Mouse (Mus musculus) inflammation-experienced regulatory T-cells, adult 6 months (primary cell): ENCODE results near the gene Cyp2u1. TPM values are rescaled to one million over a fixed set of nuclear protein-coding genes. Genes with fewer than 3 reads are reported as not detected.

Source experiments
- ATAC-seq: one replicate; pipeline ENCODE4 v1.8.0; 2017
- polyA plus RNA-seq, 3 experiments: library from polyadenylated mRNA; unstranded; fragments of 100-300 nt; shearing (Covaris generic); gene quantifications; one replicate each; pipeline ENCODE4 v1.2.1; 2017

Gene Cyp2u1
- polyA plus RNA-seq, 3 experiments from 2014 or later, result 0.68 to 2.3 (median 1.4) TPM

DNA sequence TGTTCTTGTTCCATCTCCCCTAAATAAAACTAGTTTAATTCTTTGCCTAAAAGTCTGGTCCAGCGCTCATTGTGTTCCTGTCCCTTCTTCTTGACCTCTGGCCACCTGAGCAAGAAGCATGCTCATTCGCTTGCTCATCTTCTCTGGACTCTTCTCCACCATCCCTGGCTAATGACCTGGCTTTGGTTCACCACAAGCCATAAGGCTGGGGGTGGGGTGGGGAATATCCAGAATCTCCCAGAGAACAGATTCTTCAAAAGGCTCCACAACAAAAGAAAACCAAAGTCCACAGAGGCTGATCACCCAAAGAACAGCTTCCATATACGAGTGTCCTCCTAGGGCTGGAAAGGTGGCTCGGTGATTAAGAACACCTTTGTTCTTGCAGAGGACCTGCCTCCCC is 48.0 kb downstream of the Cyp2u1 start:
- no peak for ATAC-seq

DNA sequence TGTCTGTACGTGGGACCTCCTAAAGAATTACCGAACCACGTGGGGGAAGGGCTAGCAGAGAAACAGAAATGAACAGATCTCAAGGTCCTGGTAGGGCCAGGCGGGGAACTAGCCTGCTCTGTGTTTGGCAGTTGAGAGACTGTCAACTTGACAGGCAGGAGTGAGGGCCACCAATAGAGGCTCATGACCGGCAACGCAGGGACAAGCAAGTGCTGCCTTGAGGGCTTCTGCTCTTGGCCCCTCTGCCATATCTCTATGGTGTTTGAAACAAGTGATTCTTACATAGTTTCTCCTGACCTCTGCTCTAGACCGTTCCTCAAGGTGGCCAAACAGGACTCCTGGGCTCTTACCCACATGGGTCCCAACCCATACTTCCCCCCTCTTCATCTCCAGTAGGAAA is 51.4 kb downstream of the Cyp2u1 start:
- ATAC-seq, result no peak

DNA sequence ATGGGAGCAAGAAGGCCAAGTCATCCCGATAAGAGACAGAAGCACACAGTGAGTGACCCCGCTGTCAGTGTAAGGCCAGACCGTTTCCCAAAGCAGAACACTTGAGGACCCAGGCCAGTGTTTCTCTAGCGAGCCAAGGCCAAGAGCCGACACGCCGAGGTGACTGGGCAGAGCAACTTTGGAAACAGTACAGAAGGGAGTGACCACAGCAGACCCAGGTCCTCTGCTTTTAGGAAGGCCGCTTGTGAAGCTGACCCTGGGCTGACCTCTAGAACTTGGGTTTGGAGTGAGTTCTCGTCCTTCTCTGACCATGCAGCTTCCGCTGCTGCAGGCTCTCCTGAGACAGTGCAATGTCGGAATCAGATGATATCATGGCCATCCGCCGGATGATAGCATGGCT is 52.0 kb downstream of the Cyp2u1 start:
- ATAC-seq, result no peak

DNA sequence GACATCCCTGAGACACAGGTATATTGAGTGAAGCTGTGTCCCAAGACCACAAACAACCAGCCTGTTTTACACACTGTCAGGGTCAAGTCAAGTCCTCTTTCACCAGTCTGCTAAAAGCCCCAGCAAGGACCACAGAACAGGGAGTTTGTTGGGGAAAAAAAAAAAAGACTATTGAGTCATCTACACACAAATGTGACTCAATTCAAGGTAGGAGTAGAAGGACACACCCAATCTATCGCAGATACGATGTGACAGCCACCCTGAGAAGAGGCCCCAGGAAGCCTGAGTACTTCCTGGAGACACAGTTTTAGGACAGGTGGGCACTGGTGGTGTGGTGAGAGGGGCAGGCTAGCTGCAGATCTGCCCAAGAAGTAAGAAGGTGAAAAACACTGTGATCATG is 52.7 kb downstream of the Cyp2u1 start:
- ATAC-seq, result peak; percentile 27

DNA sequence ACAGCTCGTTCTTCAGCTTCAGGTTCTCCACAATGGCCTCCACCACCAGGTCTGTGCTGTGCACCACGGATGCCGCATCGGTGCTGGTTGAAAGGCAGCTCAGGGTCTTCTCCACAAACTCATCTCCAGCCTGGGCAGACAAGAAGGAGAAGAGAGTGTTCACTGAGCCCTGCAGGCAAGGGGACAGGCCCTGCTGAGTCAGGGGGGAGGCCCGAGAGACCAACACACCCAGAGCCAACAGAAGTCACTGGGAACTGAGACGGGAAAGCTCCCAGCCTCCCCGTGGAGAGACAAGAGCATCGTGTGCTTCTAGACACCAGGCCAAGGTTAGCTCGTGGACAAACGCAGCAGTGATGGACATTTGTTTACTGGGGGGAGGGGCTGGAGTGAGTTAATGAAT is 54.6 kb downstream of the Cyp2u1 start:
- ATAC-seq, result no peak

DNA sequence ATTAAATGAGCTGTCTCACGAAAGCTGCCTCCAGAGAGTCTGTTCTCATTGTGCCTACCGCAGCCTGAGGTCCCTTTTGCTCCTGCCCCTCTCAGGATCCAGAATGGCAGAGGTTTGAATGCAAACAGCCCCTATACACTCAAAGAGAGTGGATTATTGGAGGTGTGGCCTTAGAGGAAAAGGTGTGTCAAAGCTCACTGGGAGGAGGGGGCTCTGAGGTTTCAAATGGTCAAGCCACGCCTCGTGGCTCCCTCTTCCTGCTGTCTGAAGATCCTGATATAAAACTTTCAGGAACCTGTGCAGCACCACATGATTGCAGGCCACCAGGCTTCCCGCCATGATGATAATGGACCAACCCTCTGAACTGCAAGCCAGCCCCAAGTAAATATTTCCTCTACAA is 55.2 kb downstream of the Cyp2u1 start:
- no peak for ATAC-seq

DNA sequence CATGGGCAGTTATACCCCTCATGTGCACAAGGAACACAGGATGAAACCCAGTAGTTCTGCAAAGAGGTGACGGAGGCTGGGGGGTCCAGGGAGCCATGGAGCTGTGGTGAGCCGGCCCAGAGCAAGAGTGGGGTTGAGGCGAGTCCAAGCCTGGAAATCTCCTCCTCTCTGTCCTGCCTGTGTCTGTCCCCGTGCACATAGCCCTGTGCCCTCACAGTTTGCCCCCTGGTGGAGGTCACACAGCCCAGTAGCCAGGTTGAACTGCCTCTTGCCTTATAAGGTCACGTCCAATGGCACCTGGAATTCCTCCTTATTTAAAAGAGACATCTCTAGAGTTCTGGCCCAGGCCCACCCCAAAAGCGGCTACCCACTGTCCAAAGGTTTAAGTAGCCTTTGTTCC is 55.6 kb downstream of the Cyp2u1 start:
- ATAC-seq, result no peak

DNA sequence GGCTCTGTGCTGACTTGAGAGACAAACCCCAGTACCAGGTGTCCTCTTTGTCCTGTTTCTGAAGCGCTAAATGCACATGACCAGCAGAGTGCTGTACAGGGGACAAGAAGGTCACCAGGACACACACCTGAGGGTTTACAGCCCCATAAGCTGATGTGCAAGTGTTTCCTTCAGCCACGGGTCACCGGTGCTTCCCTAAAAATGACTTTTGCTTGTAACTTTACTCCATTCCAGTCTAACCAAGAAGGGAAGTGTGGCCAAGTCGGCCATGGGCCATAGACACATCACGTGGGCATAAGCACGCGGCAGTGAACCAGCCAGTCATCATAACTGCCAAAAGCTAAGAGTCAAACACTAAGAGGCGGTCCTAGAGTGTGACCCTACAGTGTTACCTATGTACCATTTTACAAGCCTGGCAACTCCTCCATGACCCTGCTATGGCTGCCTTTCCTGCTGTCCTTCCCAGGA is 56.4 kb downstream of the Cyp2u1 start:
- ATAC-seq, result no peak

DNA sequence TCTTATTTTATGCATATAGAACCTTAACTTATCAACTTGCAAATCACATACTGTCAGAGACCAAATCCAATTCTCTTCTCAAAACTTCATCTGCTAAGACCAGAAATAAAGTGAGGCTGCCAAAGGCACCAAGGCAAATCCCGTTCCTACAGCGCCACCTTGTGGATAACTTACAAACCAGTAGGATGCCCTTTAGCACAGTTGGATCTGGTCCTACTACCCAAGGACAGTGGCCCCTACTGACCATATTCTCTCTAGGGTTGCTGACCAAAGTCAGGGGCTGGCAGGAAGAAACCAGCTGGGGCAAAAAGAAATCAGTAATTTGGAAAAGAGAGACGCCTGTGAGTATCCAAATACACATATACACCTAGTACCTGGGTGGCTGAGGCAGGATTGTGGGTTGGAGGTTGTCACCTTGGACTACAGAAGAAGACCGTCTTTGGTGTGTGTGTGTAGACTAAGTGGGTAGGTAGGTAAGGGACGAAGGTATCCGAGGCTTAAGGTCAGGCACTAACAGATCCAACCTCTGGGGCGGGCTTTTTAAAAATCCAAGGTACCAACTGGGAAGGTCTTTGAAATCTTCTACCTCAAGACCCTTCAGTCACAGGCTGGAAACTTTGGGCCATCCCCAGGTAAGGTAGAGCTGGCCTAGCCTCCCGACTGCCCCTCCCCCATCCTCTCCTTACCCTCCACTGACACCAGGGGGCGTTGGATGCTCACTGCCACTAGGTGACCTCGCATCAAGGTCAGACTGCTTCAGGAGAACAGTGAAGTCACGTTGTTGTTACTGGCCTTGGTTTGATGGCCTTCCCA is 57.1 kb downstream of the Cyp2u1 start:
- ATAC-seq, result peak; percentile 73

Other genes starting within 250 kb of the Cyp2u1 start
- gene Lef1, start 192.8 kb downstream of the Cyp2u1 start, polyA plus RNA-seq, result 100 to 1,000 TPM; 103 to 195 (median 174) TPM
- 10 to 100 TPM; 59.7 to 85.1 (median 81.0) TPM for gene Hadh, start 31.1 kb downstream of the Cyp2u1 start, polyA plus RNA-seq
- gene Sgms2, start 188.2 kb upstream of the Cyp2u1 start, polyA plus RNA-seq, result under 1 TPM in 2 of 3 experiments, not detected in 1; 0.06 to 0.09 TPM